7 mouse cellular contexts compared by ENCODE assay signal in genomic region chr12:54657226-54657625, GRCm38 (mm10). TPM values are rescaled to one million over a fixed set of nuclear protein-coding genes. Genes with fewer than 3 reads are reported as not detected.
DNase-seq lines count a peak whose midpoint lies in the region; ATAC-seq lines count a peak whose summit lies in the region.

No protein-coding gene starts in this region.

- no peak overlapping the region for H3K9ac ChIP-seq in liver, embryonic 11.5 days (ENCODE audit: low read depth, low read length)
- no peak overlapping the region for H3K9ac ChIP-seq in forebrain, embryonic 13.5 days
- H3K9ac ChIP-seq in limb, embryonic 11.5 days (ENCODE audit: low read length) = no peak overlapping the region
- H3K9ac ChIP-seq in neural tube, embryonic 15.5 days (replicated peaks) = no peak overlapping the region

- 55% methylated on average over 2 of the region's 2 CpGs for WGBS in liver, embryonic 11.5 days
- 58% methylated on average over 2 of the region's 2 CpGs for WGBS in forebrain, embryonic 13.5 days
- WGBS in limb, embryonic 11.5 days = 73% methylated on average over 2 of the region's 2 CpGs
- 62% methylated on average over 2 of the region's 2 CpGs for WGBS in neural tube, embryonic 15.5 days

- H3K27me3 ChIP-seq in liver, embryonic 11.5 days (replicated peaks; ENCODE audit: control insufficient read depth, insufficient read depth, low read length) = no peaks in the 10 kb centered on the region
- H3K27me3 ChIP-seq in forebrain, embryonic 13.5 days = no peaks in the 10 kb centered on the region
- H3K27me3 ChIP-seq in limb, embryonic 11.5 days (ENCODE audit: control insufficient read depth, insufficient read depth, low read length) = no peaks in the 10 kb centered on the region
- H3K27me3 ChIP-seq in neural tube, embryonic 15.5 days (replicated peaks) = no peaks in the 10 kb centered on the region

- no peaks in the 10 kb centered on the region for H3K36me3 ChIP-seq in liver, embryonic 11.5 days (ENCODE audit: control insufficient read depth, insufficient read depth, low read length)
- H3K36me3 ChIP-seq in forebrain, embryonic 13.5 days (ENCODE audit: poor library complexity, severe bottlenecking) = no peaks in the 10 kb centered on the region
- H3K36me3 ChIP-seq in limb, embryonic 11.5 days (ENCODE audit: control insufficient read depth, insufficient read depth, low read length) = no peaks in the 10 kb centered on the region
- H3K36me3 ChIP-seq in neural tube, embryonic 15.5 days = no peaks in the 10 kb centered on the region

- H3K4me3 ChIP-seq in liver, embryonic 11.5 days (ENCODE audit: low read depth, low read length) = peak overlapping the region; percentile 64; the same call in 1 of the 2 replicates
- H3K4me3 ChIP-seq in forebrain, embryonic 13.5 days = peak overlapping the region; percentile 62; the same call in 1 of the 2 replicates
- no peak overlapping the region for H3K4me3 ChIP-seq in limb, embryonic 11.5 days (ENCODE audit: low read depth, low read length)
- H3K4me3 ChIP-seq in neural tube, embryonic 15.5 days (replicated peaks) = peak overlapping the region; percentile 67

- no peak overlapping the region for H3K27ac ChIP-seq in liver, embryonic 11.5 days (ENCODE audit: low read depth, low read length)
- H3K27ac ChIP-seq in forebrain, embryonic 13.5 days = no peak overlapping the region
- no peak overlapping the region for H3K27ac ChIP-seq in limb, embryonic 11.5 days (replicated peaks; ENCODE audit: low read depth, low read length)
- H3K27ac ChIP-seq in neural tube, embryonic 15.5 days (replicated peaks) = peak overlapping the region; percentile 91; the same call in 1 of the 2 replicates

- DNase-seq in liver, embryonic 11.5 days (ENCODE audit: low spot score) = no peak
- DNase-seq in liver = no peak
- no peak for DNase-seq in limb, embryonic 11.5 days (ENCODE audit: low spot score)
- DNase-seq in cerebellum, postnatal 10 days = no peak
- DNase-seq in right cerebral cortex, postnatal 36 days (ENCODE audit: low spot score in 2 of 2) = no peak

- H3K9me3 ChIP-seq in liver, embryonic 11.5 days (ENCODE audit: control insufficient read depth, low read length) = no peaks in the 10 kb centered on the region
- H3K9me3 ChIP-seq in forebrain, embryonic 13.5 days (replicated peaks) = no peaks in the 10 kb centered on the region
- H3K9me3 ChIP-seq in limb, embryonic 11.5 days (ENCODE audit: control insufficient read depth, low read length) = no peaks in the 10 kb centered on the region
- no peaks in the 10 kb centered on the region for H3K9me3 ChIP-seq in neural tube, embryonic 15.5 days (replicated peaks)

- no peak for ATAC-seq in liver, embryonic 11.5 days (replicated peaks; ENCODE audit: low FRiP score)
- no peak for ATAC-seq in forebrain, embryonic 13.5 days
- ATAC-seq in limb, embryonic 11.5 days (ENCODE audit: insufficient number of reproducible peaks, low FRiP score, low TSS enrichment, low read depth) = no peak
- no peak for ATAC-seq in neural tube, embryonic 15.5 days (ENCODE audit: low FRiP score)

- H3K4me2 ChIP-seq in liver, embryonic 11.5 days = peak overlapping the region; percentile 81
- H3K4me2 ChIP-seq in forebrain, embryonic 13.5 days = peak overlapping the region; percentile 59
- H3K4me2 ChIP-seq in limb, embryonic 11.5 days (ENCODE audit: low read depth, severe bottlenecking) = peak overlapping the region; percentile 50; the same call in 1 of the 2 replicates
- peak overlapping the region; percentile 77 for H3K4me2 ChIP-seq in neural tube, embryonic 15.5 days

- peaks cover 19% of the 10 kb centered on the region for H3K4me1 ChIP-seq in liver, embryonic 11.5 days (replicated peaks; ENCODE audit: control insufficient read depth, insufficient read depth, low read length)
- peaks cover 25% of the 10 kb centered on the region for H3K4me1 ChIP-seq in forebrain, embryonic 13.5 days
- H3K4me1 ChIP-seq in limb, embryonic 11.5 days (ENCODE audit: control insufficient read depth, insufficient read depth, low read length) = peaks cover 9% of the 10 kb centered on the region
- peaks cover 36% of the 10 kb centered on the region for H3K4me1 ChIP-seq in neural tube, embryonic 15.5 days

RNA-seq across cellular contexts. Expression of gene Sptssa, which starts 0.9 kb away (rescaled TPM):
- polyA plus RNA-seq in liver, embryonic 11.5 days (2014; fragmentation: Nextera tagmentation; extraction: Ambion mirVana) = 95.8 and 99.8 TPM in 2 replicates
- 182 and 185 TPM in 2 replicates for polyA plus RNA-seq in forebrain, embryonic 13.5 days (2015; fragmentation: Nextera tagmentation; extraction: Ambion mirVana)
- 171 and 178 TPM in 2 replicates for polyA plus RNA-seq in limb, embryonic 11.5 days (2014; fragmentation: Nextera tagmentation; extraction: Ambion mirVana)
- polyA plus RNA-seq in neural tube, embryonic 15.5 days (2015; fragmentation: Nextera tagmentation; extraction: Ambion mirVana) = 207 and 210 TPM in 2 replicates

RNA-seq across cellular contexts. Expression of gene Eapp, which starts 38.5 kb away (rescaled TPM):
- 59.9 and 68.4 TPM in 2 replicates for polyA plus RNA-seq in liver, embryonic 11.5 days (2014; fragmentation: Nextera tagmentation; extraction: Ambion mirVana)
- polyA plus RNA-seq in forebrain, embryonic 13.5 days (2015; fragmentation: Nextera tagmentation; extraction: Ambion mirVana) = 89.6 and 106 TPM in 2 replicates
- polyA plus RNA-seq in limb, embryonic 11.5 days (2014; fragmentation: Nextera tagmentation; extraction: Ambion mirVana) = 68.3 and 75.7 TPM in 2 replicates
- polyA plus RNA-seq in neural tube, embryonic 15.5 days (2015; fragmentation: Nextera tagmentation; extraction: Ambion mirVana) = 76.4 and 86.5 TPM in 2 replicates
